11 mouse cellular contexts compared by ENCODE assay signal in genomic region chr7:24480121-24480941, GRCm38 (mm10). TPM values are rescaled to one million over a fixed set of nuclear protein-coding genes. Genes with fewer than 3 reads are reported as not detected.
A peak's percentile ranks its signal among the peaks of the same experiment; 100 is the strongest.
DNase-seq lines count a peak whose midpoint lies in the region; ATAC-seq lines count a peak whose summit lies in the region.
"Had no signal": no experiment of that assay in that cellular context is flagged by ENCODE, and none has a peak within 500 bp of the region (broad histone marks: within the 10 kb centered on the region; RNA-seq: fewer than 3 reads in every experiment).

No protein-coding gene starts in this region.

- intact Hi-C loops in heart, postnatal 25 days (cut with DNase I), result no loop called here

- ATAC-seq in embryonic facial prominence, embryonic 12.5 days (ENCODE audit: insufficient number of reproducible peaks, insufficient read depth, low FRiP score, low TSS enrichment), result no peak
- 0 out of 2 replicates have a peak, but pooled peaks have one; percentile 2 for ATAC-seq in hindbrain, embryonic 15.5 days (ENCODE audit: low FRiP score, low read depth)
- ATAC-seq in kidney, embryonic 15.5 days (replicated peaks; ENCODE audit: low FRiP score), result no peak

- no peaks in the 10 kb centered on the region for H3K9me3 ChIP-seq in heart, embryonic 10.5 days
- no peaks in the 10 kb centered on the region for H3K9me3 ChIP-seq in embryonic facial prominence, embryonic 12.5 days
- no peaks in the 10 kb centered on the region for H3K9me3 ChIP-seq in hindbrain, embryonic 15.5 days
- no peaks in the 10 kb centered on the region for H3K9me3 ChIP-seq in kidney, embryonic 15.5 days (replicated peaks)

- H3K4me1 ChIP-seq in heart, embryonic 10.5 days, result peaks cover 20% of the 10 kb centered on the region
- H3K4me1 ChIP-seq in embryonic facial prominence, embryonic 12.5 days, result peaks cover 13% of the 10 kb centered on the region
- H3K4me1 ChIP-seq in hindbrain, embryonic 15.5 days (replicated peaks), result peaks cover 51% of the 10 kb centered on the region
- peaks cover 22% of the 10 kb centered on the region for H3K4me1 ChIP-seq in kidney, embryonic 15.5 days

- DNase-seq in heart, postnatal 25 days (ENCODE audit: low spot score), result peak; percentile 26
- no peak for DNase-seq in heart, embryonic 10.5 days (ENCODE audit: low spot score)
- DNase-seq in retina, adult 2 months (ENCODE audit: low read depth, low spot score), result peak; percentile 68
- no peak for DNase-seq in urinary bladder, postnatal 4 days (ENCODE audit: low spot score in 2 of 2)
- no peak for DNase-seq in spleen, postnatal 4 days (ENCODE audit: low spot score in 2 of 2)
- DNase-seq: thymus, adult 2 months had no signal

- WGBS in heart, embryonic 10.5 days, result 59% methylated on average over 18 of the region's 18 CpGs
- WGBS in embryonic facial prominence, embryonic 12.5 days, result 59% methylated on average over 18 of the region's 18 CpGs
- WGBS in hindbrain, embryonic 15.5 days, result 48% methylated on average over 18 of the region's 18 CpGs
- WGBS in kidney, embryonic 15.5 days, result 56% methylated on average over 18 of the region's 18 CpGs

- H3K4me2 ChIP-seq in embryonic facial prominence, embryonic 12.5 days (replicated peaks), result peak overlapping the region; percentile 98; the same call in 1 of the 2 replicates
- peak overlapping the region; percentile 76 for H3K4me2 ChIP-seq in hindbrain, embryonic 15.5 days
- H3K4me2 ChIP-seq in kidney, embryonic 15.5 days, result no peak overlapping the region

- peaks cover 70% of the 10 kb centered on the region for H3K27me3 ChIP-seq in heart, embryonic 10.5 days (ENCODE audit: insufficient read depth, poor library complexity, severe bottlenecking)
- peaks cover 18% of the 10 kb centered on the region; the same call in 1 of the 2 replicates for H3K27me3 ChIP-seq in embryonic facial prominence, embryonic 12.5 days
- no peaks in the 10 kb centered on the region for H3K27me3 ChIP-seq in hindbrain, embryonic 15.5 days
- peaks cover 41% of the 10 kb centered on the region; the same call in 1 of the 2 replicates for H3K27me3 ChIP-seq in kidney, embryonic 15.5 days

- H3K9ac ChIP-seq in embryonic facial prominence, embryonic 12.5 days, result no peak overlapping the region
- peak overlapping the region; percentile 88 for H3K9ac ChIP-seq in hindbrain, embryonic 15.5 days
- H3K9ac ChIP-seq in kidney, embryonic 15.5 days, result no peak overlapping the region

- no peak overlapping the region for H3K27ac ChIP-seq in heart, embryonic 10.5 days
- no peak overlapping the region for H3K27ac ChIP-seq in embryonic facial prominence, embryonic 12.5 days
- peak overlapping the region; percentile 91; the same call in 1 of the 2 replicates for H3K27ac ChIP-seq in hindbrain, embryonic 15.5 days (replicated peaks)
- H3K27ac ChIP-seq in kidney, embryonic 15.5 days, result no peak overlapping the region

- H3K4me3 ChIP-seq in heart, embryonic 10.5 days, result no peak overlapping the region
- H3K4me3 ChIP-seq in embryonic facial prominence, embryonic 12.5 days, result peak overlapping the region; percentile 66; the same call in 1 of the 2 replicates
- H3K4me3 ChIP-seq in hindbrain, embryonic 15.5 days, result peak overlapping the region; percentile 78
- H3K4me3 ChIP-seq in kidney, embryonic 15.5 days (replicated peaks), result no peak overlapping the region

- no peaks in the 10 kb centered on the region for H3K36me3 ChIP-seq in heart, embryonic 10.5 days
- H3K36me3 ChIP-seq in embryonic facial prominence, embryonic 12.5 days, result no peaks in the 10 kb centered on the region
- H3K36me3 ChIP-seq in hindbrain, embryonic 15.5 days, result no peaks in the 10 kb centered on the region
- no peaks in the 10 kb centered on the region for H3K36me3 ChIP-seq in kidney, embryonic 15.5 days

RNA-seq across cellular contexts. Expression of gene Cadm4, which starts 1.5 kb away (rescaled TPM):
- total RNA-seq in heart, postnatal 25 days (2021), result 10 to 100 TPM; 13.1 to 13.9 TPM
- polyA plus RNA-seq in heart, embryonic 10.5 days (2016; fragmentation: Nextera tagmentation; extraction: Ambion mirVana), result 0.54 and 0.63 TPM in 2 replicates
- 7.6 and 10.7 TPM in 2 replicates for polyA plus RNA-seq in embryonic facial prominence, embryonic 12.5 days (2016; fragmentation: Nextera tagmentation; extraction: Ambion mirVana)
- 77.9 and 80.4 TPM in 2 replicates for polyA plus RNA-seq in hindbrain, embryonic 15.5 days (2015; fragmentation: Nextera tagmentation; extraction: Ambion mirVana)
- polyA plus RNA-seq in kidney, embryonic 15.5 days (2015; fragmentation: Nextera tagmentation; extraction: Ambion mirVana), result 6.8 and 7.3 TPM in 2 replicates

RNA-seq across cellular contexts. Expression of gene Plaur, which starts 18.0 kb away (rescaled TPM):
- total RNA-seq in heart, postnatal 25 days (2021), result 1 to 10 TPM; 2.1 to 2.2 TPM
- 4.3 and 7.3 TPM in 2 replicates for polyA plus RNA-seq in heart, embryonic 10.5 days (2016; fragmentation: Nextera tagmentation; extraction: Ambion mirVana)
- 1.5 and 2.0 TPM in 2 replicates for polyA plus RNA-seq in embryonic facial prominence, embryonic 12.5 days (2016; fragmentation: Nextera tagmentation; extraction: Ambion mirVana)
- 1.3 and 1.5 TPM in 2 replicates for polyA plus RNA-seq in hindbrain, embryonic 15.5 days (2015; fragmentation: Nextera tagmentation; extraction: Ambion mirVana)
- 14.4 and 15.3 TPM in 2 replicates for polyA plus RNA-seq in kidney, embryonic 15.5 days (2015; fragmentation: Nextera tagmentation; extraction: Ambion mirVana)

RNA-seq across cellular contexts. Expression of gene Zfp428, which starts 26.5 kb away (rescaled TPM):
- total RNA-seq in heart, postnatal 25 days (2021), result 10 to 100 TPM; 15.1 to 15.6 TPM
- 41.9 and 61.3 TPM in 2 replicates for polyA plus RNA-seq in heart, embryonic 10.5 days (2016; fragmentation: Nextera tagmentation; extraction: Ambion mirVana)
- 100 and 113 TPM in 2 replicates for polyA plus RNA-seq in embryonic facial prominence, embryonic 12.5 days (2016; fragmentation: Nextera tagmentation; extraction: Ambion mirVana)
- 281 and 307 TPM in 2 replicates for polyA plus RNA-seq in hindbrain, embryonic 15.5 days (2015; fragmentation: Nextera tagmentation; extraction: Ambion mirVana)
- polyA plus RNA-seq in kidney, embryonic 15.5 days (2015; fragmentation: Nextera tagmentation; extraction: Ambion mirVana), result 61.6 and 66.6 TPM in 2 replicates

RNA-seq across cellular contexts. Expression of gene Irgc1, which starts 28.2 kb away (rescaled TPM):
- not detected for total RNA-seq in heart, postnatal 25 days (2021)
- polyA plus RNA-seq in heart, embryonic 10.5 days (2016; fragmentation: Nextera tagmentation; extraction: Ambion mirVana), result 0.16 TPM in 1 of 2 replicates, not detected in the other
- not detected in 2 replicates for polyA plus RNA-seq in embryonic facial prominence, embryonic 12.5 days (2016; fragmentation: Nextera tagmentation; extraction: Ambion mirVana)
- polyA plus RNA-seq in hindbrain, embryonic 15.5 days (2015; fragmentation: Nextera tagmentation; extraction: Ambion mirVana), result not detected in 2 replicates
- not detected in 2 replicates for polyA plus RNA-seq in kidney, embryonic 15.5 days (2015; fragmentation: Nextera tagmentation; extraction: Ambion mirVana)
- polyA plus RNA-seq: heart, postnatal 0 days had no signal

RNA-seq across cellular contexts. Expression of gene AC161166.1, which starts 31.9 kb away (rescaled TPM):
- not detected for total RNA-seq in heart, postnatal 25 days (2021)
- polyA plus RNA-seq in heart, embryonic 10.5 days (2016; fragmentation: Nextera tagmentation; extraction: Ambion mirVana), result 0.46 and 0.49 TPM in 2 replicates
- 1.3 and 1.4 TPM in 2 replicates for polyA plus RNA-seq in embryonic facial prominence, embryonic 12.5 days (2016; fragmentation: Nextera tagmentation; extraction: Ambion mirVana)
- polyA plus RNA-seq in hindbrain, embryonic 15.5 days (2015; fragmentation: Nextera tagmentation; extraction: Ambion mirVana), result 1.00 and 1.5 TPM in 2 replicates
- 0.48 and 0.68 TPM in 2 replicates for polyA plus RNA-seq in kidney, embryonic 15.5 days (2015; fragmentation: Nextera tagmentation; extraction: Ambion mirVana)
- total RNA-seq: left cerebral cortex, postnatal 10 days had no signal

Comparison
In these comparisons a context has a peak if more than half of its experiments do, and no peak if none do; other contexts are left out.
1. DNase-seq: peak in heart, postnatal 25 days (single experiment) and retina, adult 2 months (single experiment); none in heart, embryonic 10.5 days (single experiment), urinary bladder, postnatal 4 days (0 of 2) and spleen, postnatal 4 days (0 of 2).
2. H3K4me3 ChIP-seq: peak in embryonic facial prominence, embryonic 12.5 days (single experiment) and hindbrain, embryonic 15.5 days (single experiment); none in heart, embryonic 10.5 days (single experiment) and kidney, embryonic 15.5 days (single experiment).